10 mouse cellular contexts compared by ENCODE assay signal in genomic region chr8:121967977-121968376, GRCm38 (mm10). TPM values are rescaled to one million over a fixed set of nuclear protein-coding genes. Genes with fewer than 3 reads are reported as not detected.
DNase-seq lines count a peak whose midpoint lies in the region; ATAC-seq and TF ChIP-seq lines count a peak whose summit lies in the region.
"Had no signal": no experiment of that assay in that cellular context is flagged by ENCODE, and none has a peak within 500 bp of the region (broad histone marks: within the 10 kb centered on the region; RNA-seq: fewer than 3 reads in every experiment).

No protein-coding gene starts in this region.

- peak overlapping the region; percentile 8; the same call in 1 of the 2 replicates for H3K9ac ChIP-seq in hindbrain, embryonic 13.5 days
- no peak overlapping the region for H3K9ac ChIP-seq in hindbrain, embryonic 12.5 days
- H3K9ac ChIP-seq in hindbrain, embryonic 16.5 days (ENCODE audit: low read depth, low read length) = no peak overlapping the region

- no peaks in the 10 kb centered on the region for H3K9me3 ChIP-seq in hindbrain, embryonic 13.5 days
- no peaks in the 10 kb centered on the region for H3K9me3 ChIP-seq in hindbrain, embryonic 12.5 days (replicated peaks)
- H3K9me3 ChIP-seq in hindbrain, embryonic 16.5 days (ENCODE audit: control insufficient read depth, low read length) = no peaks in the 10 kb centered on the region

- peak overlapping the region; percentile 73 for H3K27ac ChIP-seq in hindbrain, embryonic 13.5 days
- no peak overlapping the region; the same call in 1 of the 2 replicates for H3K27ac ChIP-seq in hindbrain, embryonic 12.5 days
- peak overlapping the region; percentile 35 for H3K27ac ChIP-seq in testis, adult 2 months (ENCODE audit: control insufficient read depth, insufficient read depth, low read depth, low read length)
- peak overlapping the region; percentile 67 for H3K27ac ChIP-seq in hindbrain, embryonic 16.5 days (ENCODE audit: low read depth, low read length)

- no peak overlapping the region for H3K4me3 ChIP-seq in hindbrain, embryonic 13.5 days
- H3K4me3 ChIP-seq in hindbrain, embryonic 12.5 days = no peak overlapping the region
- no peak overlapping the region for H3K4me3 ChIP-seq in testis, adult 2 months (ENCODE audit: control insufficient read depth, low read depth, low read length)
- H3K4me3 ChIP-seq in hindbrain, embryonic 16.5 days (ENCODE audit: low read length) = no peak overlapping the region

- whole genome bisulfite sequencing in hindbrain, embryonic 13.5 days = 41% methylated on average over 4 of the region's 4 CpGs
- 54% methylated on average over 4 of the region's 4 CpGs for WGBS in hindbrain, embryonic 12.5 days
- WGBS in hindbrain, embryonic 16.5 days = 39% methylated on average over 4 of the region's 4 CpGs

- ATAC-seq in hindbrain, embryonic 13.5 days (ENCODE audit: low FRiP score) = no peak
- ATAC-seq in hindbrain, embryonic 12.5 days (ENCODE audit: low FRiP score) = no peak
- no peak for ATAC-seq in hindbrain, embryonic 16.5 days
- ATAC-seq in megakaryocyte, adult 5-6 weeks (ENCODE audit: poor library complexity, severe bottlenecking) = no peak

- no peak for TF ChIP-seq CTCF in testis, adult 2 months (IDR thresholded peaks at IDR 0.05; ENCODE audit: control insufficient read depth, insufficient read depth, insufficient replicate concordance, low read depth, low read length)

- H3K27me3 ChIP-seq in hindbrain, embryonic 13.5 days = no peaks in the 10 kb centered on the region
- H3K27me3 ChIP-seq in hindbrain, embryonic 12.5 days = no peaks in the 10 kb centered on the region
- no peaks in the 10 kb centered on the region for H3K27me3 ChIP-seq in testis, adult 2 months (ENCODE audit: control insufficient read depth, insufficient read depth, low read length)
- no peaks in the 10 kb centered on the region for H3K27me3 ChIP-seq in hindbrain, embryonic 16.5 days (replicated peaks; ENCODE audit: control insufficient read depth, insufficient read depth, low read length)

- peaks cover 59% of the 10 kb centered on the region for H3K4me1 ChIP-seq in hindbrain, embryonic 13.5 days (replicated peaks)
- H3K4me1 ChIP-seq in hindbrain, embryonic 12.5 days = peaks cover 47% of the 10 kb centered on the region
- peaks cover 12% of the 10 kb centered on the region for H3K4me1 ChIP-seq in testis, adult 2 months (ENCODE audit: control insufficient read depth, insufficient read depth, low read length)
- H3K4me1 ChIP-seq in hindbrain, embryonic 16.5 days (ENCODE audit: control insufficient read depth, insufficient read depth, low read depth, low read length) = peaks cover 40% of the 10 kb centered on the region

- no peak for TF ChIP-seq POLR2A in testis, adult 2 months (IDR thresholded peaks at IDR 0.05; ENCODE audit: control insufficient read depth, low read depth, low read length)

- DNase-seq in testis, postnatal 14 days (ENCODE audit: low spot score) = no peak
- no peak for DNase-seq in layer of hippocampus, adult 18-20 months (ENCODE audit: low spot score in 2 of 2)
- no peak for DNase-seq in left cerebral cortex, adult 11 months (ENCODE audit: low spot score)

- no peak overlapping the region for H3K4me2 ChIP-seq in hindbrain, embryonic 13.5 days
- no peak overlapping the region for H3K4me2 ChIP-seq in hindbrain, embryonic 12.5 days (replicated peaks)
- no peak overlapping the region for H3K4me2 ChIP-seq in hindbrain, embryonic 16.5 days (ENCODE audit: low read length)

- no peaks in the 10 kb centered on the region for H3K36me3 ChIP-seq in hindbrain, embryonic 13.5 days
- H3K36me3 ChIP-seq in hindbrain, embryonic 12.5 days = peaks cover 3% of the 10 kb centered on the region; the same call in 1 of the 2 replicates
- no peaks in the 10 kb centered on the region for H3K36me3 ChIP-seq in testis, adult 2 months (ENCODE audit: control insufficient read depth, insufficient read depth, low read length)
- no peaks in the 10 kb centered on the region for H3K36me3 ChIP-seq in hindbrain, embryonic 16.5 days (ENCODE audit: control insufficient read depth, insufficient read depth, low read length)

RNA-seq across cellular contexts. Expression of gene Banp, which starts 18.4 kb away (rescaled TPM):
- polyA plus RNA-seq in hindbrain, embryonic 13.5 days (2015; fragmentation: Nextera tagmentation; extraction: Ambion mirVana) = 50.3 and 59.0 TPM in 2 replicates
- 48.3 and 57.3 TPM in 2 replicates for polyA plus RNA-seq in hindbrain, embryonic 12.5 days (2016; fragmentation: Nextera tagmentation; extraction: Ambion mirVana)
- 15.6 and 18.6 TPM in 2 replicates for polyA plus RNA-seq in testis, adult 2 months (2012; rRNA removed)
- 49.9 and 54.9 TPM in 2 replicates for polyA plus RNA-seq in hindbrain, embryonic 16.5 days (2015; fragmentation: Nextera tagmentation; extraction: Ambion mirVana)
- 8.1 and 9.2 TPM in 2 replicates for total RNA-seq in megakaryocyte, adult 5-6 weeks (2015)
- 21.3 and 28.7 TPM in 2 replicates for total RNA-seq in megakaryocyte, adult 5-6 weeks (2017)
- 10 to 100 TPM; 49.9 to 58.2 TPM for total RNA-seq in layer of hippocampus, adult 18-20 months (2021)

RNA-seq across cellular contexts. Expression of gene Car5a, which starts 23.3 kb away (rescaled TPM):
- polyA plus RNA-seq in hindbrain, embryonic 13.5 days (2015; fragmentation: Nextera tagmentation; extraction: Ambion mirVana) = 0.19 and 0.43 TPM in 2 replicates
- polyA plus RNA-seq in hindbrain, embryonic 12.5 days (2016; fragmentation: Nextera tagmentation; extraction: Ambion mirVana) = 0.18 TPM in 1 of 2 replicates, not detected in the other
- polyA plus RNA-seq in testis, adult 2 months (2012; rRNA removed) = not detected in 2 replicates
- polyA plus RNA-seq in hindbrain, embryonic 16.5 days (2015; fragmentation: Nextera tagmentation; extraction: Ambion mirVana) = 0.25 and 0.40 TPM in 2 replicates
- total RNA-seq in megakaryocyte, adult 5-6 weeks (2015) = not detected in 2 replicates
- total RNA-seq in megakaryocyte, adult 5-6 weeks (2017) = not detected in 2 replicates
- total RNA-seq in layer of hippocampus, adult 18-20 months (2021) = under 1 TPM; 0.25 to 0.54 TPM
- total RNA-seq: heart, postnatal 36 days; left cerebral cortex, postnatal 25 days had no signal
